Mouse (Mus musculus) ES-Bruce4 (cell line): ENCODE measurements at regions not wholly inside any gene's neighbourhood (a gene's known extent, or its start where the extent isn't known, plus 50 kb on each side); places are given as distances from the start of the nearest gene placed in this dataset.

Source experiments
- EP300 ChIP-seq: IDR thresholded peaks from 2 replicates; pipeline ENCODE4 v1.6.1; 2011; ENCODE audit warnings: low read depth, low read length; ENCODE audit not compliant: insufficient read depth
- POLR2A ChIP-seq: IDR thresholded peaks from one replicate; pipeline ENCODE4 v1.8.1; 2011; ENCODE audit warnings: low read length; ENCODE audit not compliant: insufficient read depth

GRCm38 (mm10) chr2:147816951-147817350 is 229.8 kb downstream of the Foxa2 start:
- no peak for TF ChIP-seq POLR2A
- TF ChIP-seq EP300: no peak
